Mouse (Mus musculus) retina, embryonic 14.5 days (tissue): Measurements from ENCODE around the gene Slc16a6.
"Not testable (repeated sequence)": the region's sequence is repeated elsewhere in the genome, so short reads cannot be mapped to it uniquely, and the experiment has no call there.

Source experiments
- DNase-seq: peaks from one replicate; pipeline ENCODE4 v3.0.0-alpha.2; 2015; ENCODE audit warnings: low spot score

The Slc16a6 gene

GRCm38 (mm10) chr11:109473171-109474085 is at the start of gene Slc16a6, which contains the start of gene Arsg:
Gene Slc16a6 (minus strand): TSS chr11:109473598.
Gene Arsg (plus strand): TSS chr11:109473374.
- DNase-seq, result peak; percentile 82

GRCm38 (mm10) chr11:109520958-109521357 is 47.6 kb upstream of the Slc16a6 start:
- no peak for DNase-seq

GRCm38 (mm10) chr11:109517816-109518215 is 44.4 kb upstream of the Slc16a6 start:
- no peak for DNase-seq

- no peak for DNase-seq
These were observed 43.9 kb upstream of the Slc16a6 start for GRCm38 (mm10) chr11:109517330-109517729.

- no peak for DNase-seq
These were observed 40.7 kb upstream of the Slc16a6 start for GRCm38 (mm10) chr11:109514064-109514612.

GRCm38 (mm10) chr11:109512995-109513675 is 39.7 kb upstream of the Slc16a6 start:
- DNase-seq, result no peak

- peak; percentile 26 for DNase-seq
These were observed 33.7 kb upstream of the Slc16a6 start for GRCm38 (mm10) chr11:109507068-109507467.

GRCm38 (mm10) chr11:109505823-109506222 is 32.4 kb upstream of the Slc16a6 start:
- DNase-seq, result no peak

- peak; percentile 43 for DNase-seq
These were observed 31.6 kb upstream of the Slc16a6 start for GRCm38 (mm10) chr11:109504977-109505376.

GRCm38 (mm10) chr11:109500206-109500605 is 26.8 kb upstream of the Slc16a6 start:
- DNase-seq, result no peak

GRCm38 (mm10) chr11:109497990-109498389 is 24.6 kb upstream of the Slc16a6 start:
- DNase-seq, result no peak

GRCm38 (mm10) chr11:109496996-109497714 is 23.8 kb upstream of the Slc16a6 start:
- no peak for DNase-seq

GRCm38 (mm10) chr11:109496475-109496993 is 23.1 kb upstream of the Slc16a6 start:
- no peak for DNase-seq

GRCm38 (mm10) chr11:109495771-109496474 is 22.5 kb upstream of the Slc16a6 start:
- peak; percentile 42 for DNase-seq

- DNase-seq, result peak; percentile 49
These were observed 21.7 kb upstream of the Slc16a6 start for GRCm38 (mm10) chr11:109494890-109495770.

GRCm38 (mm10) chr11:109492847-109493464 is 19.6 kb upstream of the Slc16a6 start:
- not testable (repeated sequence) for DNase-seq

GRCm38 (mm10) chr11:109491844-109492243 is 18.4 kb upstream of the Slc16a6 start:
- no peak for DNase-seq

- DNase-seq, result no peak
These were observed 16.4 kb upstream of the Slc16a6 start for GRCm38 (mm10) chr11:109489763-109490162.

- DNase-seq, result no peak
These were observed 14.7 kb upstream of the Slc16a6 start for GRCm38 (mm10) chr11:109487991-109488684.
